Mouse (Mus musculus): ENCODE measurements around the gene Nek2. TPM values are rescaled to one million over a fixed set of nuclear protein-coding genes. Genes with fewer than 3 reads are reported as not detected.

Nek2 gene
- polyA plus RNA-seq, 1 experiment from 2014 or later, result 27.2 TPM

- H3K27me3 ChIP-seq (ENCODE audit: control insufficient read depth, insufficient read depth, low read depth, low read length), result no peaks in the 10 kb centered on the region
- H3K4me3 ChIP-seq (ENCODE audit: low read depth, low read length), result no peak overlapping the region
- 69% methylated on average over 12 of the region's 12 CpGs for WGBS (ENCODE audit: insufficient replicate concordance)
- no peak for ATAC-seq (ENCODE audit: low read depth)
- H3K9me3 ChIP-seq (replicated peaks; ENCODE audit: control insufficient read depth, low read length), result peaks cover 3% of the 10 kb centered on the region
- H3K27ac ChIP-seq (ENCODE audit: low read length), result no peak overlapping the region
- no peak overlapping the region for H3K4me2 ChIP-seq (ENCODE audit: low read depth, low read length)
- no peaks in the 10 kb centered on the region for H3K36me3 ChIP-seq (ENCODE audit: control insufficient read depth, insufficient read depth)
- H3K9ac ChIP-seq (ENCODE audit: low read depth, low read length), result no peak overlapping the region
- H3K4me1 ChIP-seq (ENCODE audit: control insufficient read depth, low read depth, low read length), result no peaks in the 10 kb centered on the region
Observed at GRCm38 (mm10) chr1:191808688-191809223, 12.5 kb upstream of the Nek2 start.

- no peak for ATAC-seq (ENCODE audit: low read depth)
Observed at GRCm38 (mm10) chr1:191811774-191812173, 9.5 kb upstream of the Nek2 start.

GRCm38 (mm10) chr1:191812949-191813691, 8.1 kb upstream of the Nek2 start:
- H3K27ac ChIP-seq (ENCODE audit: low read length), result no peak overlapping the region
- no peak for ATAC-seq (ENCODE audit: low read depth)
- WGBS (ENCODE audit: insufficient replicate concordance), result 50% methylated on average over 13 of the region's 13 CpGs
- no peak overlapping the region for H3K9ac ChIP-seq (ENCODE audit: low read depth, low read length)
- H3K36me3 ChIP-seq (ENCODE audit: control insufficient read depth, insufficient read depth), result no peaks in the 10 kb centered on the region
- H3K4me3 ChIP-seq (ENCODE audit: low read depth, low read length), result no peak overlapping the region
- no peaks in the 10 kb centered on the region for H3K9me3 ChIP-seq (replicated peaks; ENCODE audit: control insufficient read depth, low read length)
- no peak overlapping the region for H3K4me2 ChIP-seq (ENCODE audit: low read depth, low read length)
- H3K27me3 ChIP-seq (ENCODE audit: control insufficient read depth, insufficient read depth, low read depth, low read length), result no peaks in the 10 kb centered on the region
- H3K4me1 ChIP-seq (ENCODE audit: control insufficient read depth, low read depth, low read length), result no peaks in the 10 kb centered on the region

More at GRCm38 (mm10) chr1:191811774-191812173, 9.5 kb upstream of the Nek2 start:
- WGBS (ENCODE audit: insufficient replicate concordance), result 79% methylated on average over 12 of the region's 12 CpGs
- H3K9ac ChIP-seq (ENCODE audit: low read depth, low read length), result no peak overlapping the region
- no peaks in the 10 kb centered on the region for H3K36me3 ChIP-seq (ENCODE audit: control insufficient read depth, insufficient read depth)
- no peaks in the 10 kb centered on the region for H3K27me3 ChIP-seq (ENCODE audit: control insufficient read depth, insufficient read depth, low read depth, low read length)
- H3K9me3 ChIP-seq (replicated peaks; ENCODE audit: control insufficient read depth, low read length), result peaks cover 1% of the 10 kb centered on the region
- no peaks in the 10 kb centered on the region for H3K4me1 ChIP-seq (ENCODE audit: control insufficient read depth, low read depth, low read length)
- H3K4me3 ChIP-seq (ENCODE audit: low read depth, low read length), result no peak overlapping the region
- H3K27ac ChIP-seq (ENCODE audit: low read length), result no peak overlapping the region
- H3K4me2 ChIP-seq (ENCODE audit: low read depth, low read length), result no peak overlapping the region

- 25% methylated on average over 4 of the region's 4 CpGs for WGBS (ENCODE audit: insufficient replicate concordance)
- Histone ChIP-seq H3K27ac (ENCODE audit: low read length) (no peak overlapping the region), H3K4me1 (ENCODE audit: control insufficient read depth, low read depth, low read length) (no peaks in the 10 kb centered on the region)
Observed at GRCm38 (mm10) chr1:191814240-191814639, 7.0 kb upstream of the Nek2 start.

GRCm38 (mm10) chr1:191814935-191815334, 6.3 kb upstream of the Nek2 start:
- H3K9me3 ChIP-seq (replicated peaks; ENCODE audit: control insufficient read depth, low read length), result no peaks in the 10 kb centered on the region
- no peaks in the 10 kb centered on the region for H3K4me1 ChIP-seq (ENCODE audit: control insufficient read depth, low read depth, low read length)
- WGBS (ENCODE audit: insufficient replicate concordance), result 57% methylated on average over 5 of the region's 5 CpGs
- no peak overlapping the region for H3K27ac ChIP-seq (ENCODE audit: low read length)
- H3K9ac ChIP-seq (ENCODE audit: low read depth, low read length), result no peak overlapping the region
- no peak overlapping the region for H3K4me3 ChIP-seq (ENCODE audit: low read depth, low read length)
- peaks cover 3% of the 10 kb centered on the region; the same call in 1 of the 2 replicates for H3K27me3 ChIP-seq (ENCODE audit: control insufficient read depth, insufficient read depth, low read depth, low read length)
- ATAC-seq (ENCODE audit: low read depth), result no peak
- H3K4me2 ChIP-seq (ENCODE audit: low read depth, low read length), result no peak overlapping the region
- no peaks in the 10 kb centered on the region for H3K36me3 ChIP-seq (ENCODE audit: control insufficient read depth, insufficient read depth)

More at GRCm38 (mm10) chr1:191814240-191814639, 7.0 kb upstream of the Nek2 start:
- Histone ChIP-seq H3K27me3 (ENCODE audit: control insufficient read depth, insufficient read depth, low read depth, low read length) (no peaks in the 10 kb centered on the region; the same call in 1 of the 2 replicates), H3K4me3 (ENCODE audit: low read depth, low read length) (no peak overlapping the region), H3K9ac (ENCODE audit: low read depth, low read length) (no peak overlapping the region), H3K9me3 (replicated peaks; ENCODE audit: control insufficient read depth, low read length) (no peaks in the 10 kb centered on the region), H3K36me3 (ENCODE audit: control insufficient read depth, insufficient read depth) (no peaks in the 10 kb centered on the region), H3K4me2 (ENCODE audit: low read depth, low read length) (no peak overlapping the region)
- ATAC-seq (ENCODE audit: low read depth), result no peak

GRCm38 (mm10) chr1:191816596-191816995, 4.6 kb upstream of the Nek2 start:
- no peak overlapping the region for H3K4me3 ChIP-seq (ENCODE audit: low read depth, low read length)
- 67% methylated on average over 3 of the region's 3 CpGs for WGBS (ENCODE audit: insufficient replicate concordance)
- H3K4me1 ChIP-seq (ENCODE audit: control insufficient read depth, low read depth, low read length), result peaks cover 5% of the 10 kb centered on the region
- H3K9ac ChIP-seq (ENCODE audit: low read depth, low read length), result no peak overlapping the region
- H3K27ac ChIP-seq (ENCODE audit: low read length), result no peak overlapping the region
- no peak for ATAC-seq (ENCODE audit: low read depth)
- peaks cover 3% of the 10 kb centered on the region; the same call in 1 of the 2 replicates for H3K27me3 ChIP-seq (ENCODE audit: control insufficient read depth, insufficient read depth, low read depth, low read length)
- no peak overlapping the region for H3K4me2 ChIP-seq (ENCODE audit: low read depth, low read length)
- no peaks in the 10 kb centered on the region for H3K9me3 ChIP-seq (replicated peaks; ENCODE audit: control insufficient read depth, low read length)
- no peaks in the 10 kb centered on the region for H3K36me3 ChIP-seq (ENCODE audit: control insufficient read depth, insufficient read depth)

GRCm38 (mm10) chr1:191817418-191818144, 3.7 kb upstream of the Nek2 start:
- no peak overlapping the region for H3K4me2 ChIP-seq (ENCODE audit: low read depth, low read length)
- no peak overlapping the region for H3K4me3 ChIP-seq (ENCODE audit: low read depth, low read length)
- peaks cover 3% of the 10 kb centered on the region; the same call in 1 of the 2 replicates for H3K27me3 ChIP-seq (ENCODE audit: control insufficient read depth, insufficient read depth, low read depth, low read length)
- WGBS (ENCODE audit: insufficient replicate concordance), result 33% methylated on average over 19 of the region's 19 CpGs
- no peak overlapping the region for H3K27ac ChIP-seq (ENCODE audit: low read length)
- peaks cover 12% of the 10 kb centered on the region for H3K4me1 ChIP-seq (ENCODE audit: control insufficient read depth, low read depth, low read length)
- H3K9ac ChIP-seq (ENCODE audit: low read depth, low read length), result no peak overlapping the region
- ATAC-seq (ENCODE audit: low read depth), result no peak
- H3K9me3 ChIP-seq (replicated peaks; ENCODE audit: control insufficient read depth, low read length), result no peaks in the 10 kb centered on the region
- no peaks in the 10 kb centered on the region; the same call in 1 of the 2 replicates for H3K36me3 ChIP-seq (ENCODE audit: control insufficient read depth, insufficient read depth)

- peaks cover 14% of the 10 kb centered on the region for H3K4me1 ChIP-seq (ENCODE audit: control insufficient read depth, low read depth, low read length)
- H3K36me3 ChIP-seq (ENCODE audit: control insufficient read depth, insufficient read depth), result peaks cover 2% of the 10 kb centered on the region
- 38% methylated on average over 6 of the region's 6 CpGs for WGBS (ENCODE audit: insufficient replicate concordance)
- H3K4me3 ChIP-seq (ENCODE audit: low read depth, low read length), result no peak overlapping the region
- H3K27ac ChIP-seq (ENCODE audit: low read length), result no peak overlapping the region
- H3K9me3 ChIP-seq (replicated peaks; ENCODE audit: control insufficient read depth, low read length), result no peaks in the 10 kb centered on the region
- no peak for ATAC-seq (ENCODE audit: low read depth)
- peaks cover 3% of the 10 kb centered on the region; the same call in 1 of the 2 replicates for H3K27me3 ChIP-seq (ENCODE audit: control insufficient read depth, insufficient read depth, low read depth, low read length)
- no peak overlapping the region for H3K4me2 ChIP-seq (ENCODE audit: low read depth, low read length)
- no peak overlapping the region for H3K9ac ChIP-seq (ENCODE audit: low read depth, low read length)
Observed at GRCm38 (mm10) chr1:191818145-191818631, 3.1 kb upstream of the Nek2 start.
